26 mouse cellular contexts compared by ENCODE assay signal in the genomic region with DNA sequence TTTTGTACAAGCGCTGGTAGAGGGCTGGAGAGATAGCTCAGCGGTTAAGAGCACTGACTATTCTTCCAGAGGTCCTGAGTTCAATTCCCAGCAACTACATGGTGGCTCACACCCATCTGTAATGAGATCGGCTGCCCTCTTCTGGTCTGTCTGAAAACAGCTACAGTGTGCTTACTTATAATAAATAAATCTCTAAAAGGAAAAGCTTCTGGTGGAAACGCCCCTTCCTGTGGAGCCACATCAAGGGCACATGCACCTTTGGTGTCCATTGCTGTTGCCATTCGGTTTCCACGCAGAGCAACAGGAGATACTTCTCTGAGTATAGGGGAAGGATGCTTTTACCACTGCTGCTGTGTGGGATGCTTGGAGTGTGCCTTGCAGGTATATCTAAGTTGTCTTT. TPM values are rescaled to one million over a fixed set of nuclear protein-coding genes. Genes with fewer than 3 reads are reported as not detected.
DNase-seq lines count a peak whose midpoint lies in the region; ATAC-seq and TF ChIP-seq lines count a peak whose summit lies in the region.
"Had no signal": no experiment of that assay in that cellular context is flagged by ENCODE, and none has a peak within 500 bp of the region (broad histone marks: within the 10 kb centered on the region; RNA-seq: fewer than 3 reads in every experiment).

No protein-coding gene starts in this region.

- H3K27ac ChIP-seq in intestine, postnatal 0 days (ENCODE audit: low read depth, low read length), result no peak overlapping the region
- H3K27ac ChIP-seq in intestine, embryonic 16.5 days (ENCODE audit: low read length), result no peak overlapping the region
- no peak overlapping the region for H3K27ac ChIP-seq in midbrain, postnatal 0 days (ENCODE audit: low read depth, low read length)
- H3K27ac ChIP-seq: heart, embryonic 13.5 days; hindbrain, postnatal 0 days; lung, embryonic 15.5 days; stomach, embryonic 15.5 days had no signal

- no peaks in the 10 kb centered on the region for H3K4me1 ChIP-seq in intestine, postnatal 0 days (replicated peaks; ENCODE audit: control insufficient read depth, insufficient read depth, low read length)
- H3K4me1 ChIP-seq in intestine, embryonic 16.5 days (ENCODE audit: control insufficient read depth, insufficient read depth, low read length), result no peaks in the 10 kb centered on the region
- H3K4me1 ChIP-seq in midbrain, postnatal 0 days (ENCODE audit: insufficient read depth, low read length), result no peaks in the 10 kb centered on the region
- H3K4me1 ChIP-seq: lung, embryonic 15.5 days; stomach, embryonic 15.5 days had no signal

- DNase-seq in thymus, postnatal 4 days, result peak; percentile 22
- DNase-seq in thymus, postnatal 10 days (ENCODE audit: low spot score in 2 of 2), result no peak
- peak; percentile 59 for DNase-seq in T-cell, adult 2 months (ENCODE audit: low spot score)
- DNase-seq in midbrain, postnatal 0 days (ENCODE audit: low spot score), result no peak
- DNase-seq: cerebellum, adult 8-10 months; midbrain, embryonic 14.5 days; thymus, postnatal 36 days had no signal

- no peak for ATAC-seq in intestine, postnatal 0 days
- no peak for ATAC-seq in intestine, embryonic 16.5 days
- ATAC-seq in midbrain, postnatal 0 days (ENCODE audit: low FRiP score), result no peak
- ATAC-seq in megakaryocyte, adult 5-6 weeks (ENCODE audit: poor library complexity, severe bottlenecking), result no peak
- ATAC-seq: hindbrain, postnatal 0 days had no signal

- H3K4me2 ChIP-seq in intestine, postnatal 0 days (replicated peaks; ENCODE audit: low read depth), result no peak overlapping the region
- H3K4me2 ChIP-seq in intestine, embryonic 16.5 days (ENCODE audit: low read depth, low read length), result no peak overlapping the region
- H3K4me2 ChIP-seq in midbrain, postnatal 0 days (ENCODE audit: low read depth, low read length, poor library complexity, severe bottlenecking), result no peak overlapping the region
- H3K4me2 ChIP-seq: heart, embryonic 13.5 days; lung, embryonic 15.5 days; stomach, embryonic 15.5 days had no signal

- no peaks in the 10 kb centered on the region; the same call in 1 of the 2 replicates for H3K27me3 ChIP-seq in intestine, postnatal 0 days (replicated peaks; ENCODE audit: control insufficient read depth, insufficient read depth, low read length)
- no peaks in the 10 kb centered on the region for H3K27me3 ChIP-seq in intestine, embryonic 16.5 days (replicated peaks; ENCODE audit: control insufficient read depth, insufficient read depth, low read length)
- H3K27me3 ChIP-seq in midbrain, postnatal 0 days (ENCODE audit: insufficient read depth, low read length), result no peaks in the 10 kb centered on the region
- H3K27me3 ChIP-seq: lung, embryonic 15.5 days; stomach, embryonic 15.5 days had no signal

- H3K9me3 ChIP-seq in intestine, postnatal 0 days (ENCODE audit: control insufficient read depth), result no peaks in the 10 kb centered on the region
- no peaks in the 10 kb centered on the region for H3K9me3 ChIP-seq in intestine, embryonic 16.5 days (ENCODE audit: control insufficient read depth, low read length)
- no peaks in the 10 kb centered on the region for H3K9me3 ChIP-seq in midbrain, postnatal 0 days (ENCODE audit: low read length)
- H3K9me3 ChIP-seq: heart, embryonic 13.5 days; lung, embryonic 15.5 days; stomach, embryonic 15.5 days had no signal

- WGBS in intestine, postnatal 0 days, result 64% methylated on average over 6 of the region's 6 CpGs
- WGBS in intestine, embryonic 16.5 days, result 66% methylated on average over 6 of the region's 6 CpGs
- 69% methylated on average over 6 of the region's 6 CpGs for WGBS in midbrain, postnatal 0 days

- H3K36me3 ChIP-seq in intestine, postnatal 0 days (ENCODE audit: control insufficient read depth, insufficient read depth), result peaks cover 21% of the 10 kb centered on the region
- peaks cover 5% of the 10 kb centered on the region; the same call in 1 of the 2 replicates for H3K36me3 ChIP-seq in intestine, embryonic 16.5 days (ENCODE audit: control insufficient read depth, insufficient read depth, low read length)
- peaks cover 24% of the 10 kb centered on the region for H3K36me3 ChIP-seq in midbrain, postnatal 0 days (ENCODE audit: insufficient read depth, low read length)

- H3K9ac ChIP-seq in intestine, postnatal 0 days (ENCODE audit: low read depth, low read length), result no peak overlapping the region
- H3K9ac ChIP-seq in intestine, embryonic 16.5 days (ENCODE audit: low read depth, low read length), result no peak overlapping the region
- no peak overlapping the region for H3K9ac ChIP-seq in midbrain, postnatal 0 days (replicated peaks; ENCODE audit: low read length, poor library complexity, severe bottlenecking)
- H3K9ac ChIP-seq: heart, embryonic 13.5 days; lung, embryonic 15.5 days; stomach, embryonic 15.5 days had no signal

- no peak overlapping the region for H3K4me3 ChIP-seq in intestine, postnatal 0 days (ENCODE audit: low read depth, low read length)
- no peak overlapping the region for H3K4me3 ChIP-seq in intestine, embryonic 16.5 days (ENCODE audit: low read length)
- H3K4me3 ChIP-seq in midbrain, postnatal 0 days (ENCODE audit: low read depth, low read length), result no peak overlapping the region
- H3K4me3 ChIP-seq: heart, embryonic 13.5 days; lung, embryonic 15.5 days; stomach, embryonic 15.5 days had no signal

- peak; percentile 11; the same call in 1 of the 2 replicates for TF ChIP-seq CTCF in intestine, postnatal 0 days (IDR thresholded peaks at IDR 0.05; ENCODE audit: low read depth)
- no peak for TF ChIP-seq CTCF in midbrain, postnatal 0 days (IDR thresholded peaks at IDR 0.05)

RNA-seq across cellular contexts. Expression of gene Cops9, which starts 8.8 kb away (rescaled TPM):
- 415 and 419 TPM in 2 replicates for polyA plus RNA-seq in intestine, postnatal 0 days (2015; fragmentation: Nextera tagmentation; extraction: Ambion mirVana)
- polyA plus RNA-seq in intestine, embryonic 16.5 days (2015; fragmentation: Nextera tagmentation; extraction: Ambion mirVana), result 371 and 387 TPM in 2 replicates
- 182 and 297 TPM in 2 replicates for total RNA-seq in midbrain, postnatal 0 days (2014; rRNA removed)
- polyA plus RNA-seq in midbrain, postnatal 0 days (2015; fragmentation: Nextera tagmentation; extraction: Ambion mirVana), result 598 and 604 TPM in 2 replicates
- total RNA-seq in megakaryocyte, adult 5-6 weeks (2015), result 178 and 190 TPM in 2 replicates
- 166 and 180 TPM in 2 replicates for total RNA-seq in megakaryocyte, adult 5-6 weeks (2017)

RNA-seq across cellular contexts. Expression of gene Olfr12, which starts 15.4 kb away (rescaled TPM):
- polyA plus RNA-seq in intestine, postnatal 0 days (2015; fragmentation: Nextera tagmentation; extraction: Ambion mirVana), result not detected in 2 replicates
- polyA plus RNA-seq in intestine, embryonic 16.5 days (2015; fragmentation: Nextera tagmentation; extraction: Ambion mirVana), result not detected in 2 replicates
- not detected in 2 replicates for total RNA-seq in midbrain, postnatal 0 days (2014; rRNA removed)
- not detected in 2 replicates for polyA plus RNA-seq in midbrain, postnatal 0 days (2015; fragmentation: Nextera tagmentation; extraction: Ambion mirVana)
- total RNA-seq in megakaryocyte, adult 5-6 weeks (2015), result not detected in 2 replicates
- not detected in 2 replicates for total RNA-seq in megakaryocyte, adult 5-6 weeks (2017)
- total RNA-seq: adrenal gland, postnatal 4 days; hematopoietic stem cell, adult 5-6 weeks; hindbrain, postnatal 0 days; layer of hippocampus, postnatal 36 days; left cerebral cortex, postnatal 36 days; liver, adult 2 months; megakaryocyte progenitor cell, adult 5-6 weeks had no signal
- polyA plus RNA-seq: cortical plate, adult 2 months; gonadal fat pad, adult 2 months; heart, embryonic 13.5 days; hindbrain, postnatal 0 days; kidney, embryonic 14.5 days; large intestine, adult 2 months; liver, adult 2 months; lung, embryonic 15.5 days; midbrain, embryonic 14.5 days; spleen, adult 2 months; stomach, embryonic 15.5 days had no signal

RNA-seq across cellular contexts. Expression of gene Otos, which starts 15.7 kb away (rescaled TPM):
- polyA plus RNA-seq in intestine, postnatal 0 days (2015; fragmentation: Nextera tagmentation; extraction: Ambion mirVana), result not detected in 2 replicates
- 0.31 TPM in 1 of 2 replicates, not detected in the other for polyA plus RNA-seq in intestine, embryonic 16.5 days (2015; fragmentation: Nextera tagmentation; extraction: Ambion mirVana)
- not detected in 2 replicates for total RNA-seq in midbrain, postnatal 0 days (2014; rRNA removed)
- polyA plus RNA-seq in midbrain, postnatal 0 days (2015; fragmentation: Nextera tagmentation; extraction: Ambion mirVana), result 0.69 and 0.96 TPM in 2 replicates
- total RNA-seq in megakaryocyte, adult 5-6 weeks (2015), result 0.85 and 2.8 TPM in 2 replicates
- total RNA-seq in megakaryocyte, adult 5-6 weeks (2017), result 0.53 and 1.8 TPM in 2 replicates
- total RNA-seq: hindbrain, postnatal 0 days; left cerebral cortex, postnatal 36 days; liver, adult 2 months had no signal
- polyA plus RNA-seq: heart, embryonic 13.5 days; liver, adult 2 months had no signal

RNA-seq across cellular contexts. Expression of gene Olfr1410, which starts 27.4 kb away (rescaled TPM):
- not detected in 2 replicates for polyA plus RNA-seq in intestine, postnatal 0 days (2015; fragmentation: Nextera tagmentation; extraction: Ambion mirVana)
- polyA plus RNA-seq in intestine, embryonic 16.5 days (2015; fragmentation: Nextera tagmentation; extraction: Ambion mirVana), result not detected in 2 replicates
- total RNA-seq in midbrain, postnatal 0 days (2014; rRNA removed), result not detected in 2 replicates
- polyA plus RNA-seq in midbrain, postnatal 0 days (2015; fragmentation: Nextera tagmentation; extraction: Ambion mirVana), result not detected in 2 replicates
- not detected in 2 replicates for total RNA-seq in megakaryocyte, adult 5-6 weeks (2015)
- total RNA-seq in megakaryocyte, adult 5-6 weeks (2017), result not detected in 2 replicates
- total RNA-seq: adrenal gland, postnatal 4 days; hematopoietic stem cell, adult 5-6 weeks; hindbrain, postnatal 0 days; layer of hippocampus, postnatal 36 days; left cerebral cortex, postnatal 36 days; liver, adult 2 months; megakaryocyte progenitor cell, adult 5-6 weeks had no signal
- polyA plus RNA-seq: cortical plate, adult 2 months; embryonic facial prominence, embryonic 14.5 days; gonadal fat pad, adult 2 months; heart, embryonic 13.5 days; hindbrain, postnatal 0 days; kidney, embryonic 14.5 days; large intestine, adult 2 months; liver, adult 2 months; lung, embryonic 15.5 days; midbrain, embryonic 14.5 days; spleen, adult 2 months; stomach, embryonic 15.5 days had no signal

RNA-seq across cellular contexts. Expression of gene Olfr1411, which starts 38.7 kb away (rescaled TPM):
- not detected in 2 replicates for polyA plus RNA-seq in intestine, postnatal 0 days (2015; fragmentation: Nextera tagmentation; extraction: Ambion mirVana)
- polyA plus RNA-seq in intestine, embryonic 16.5 days (2015; fragmentation: Nextera tagmentation; extraction: Ambion mirVana), result not detected in 2 replicates
- not detected in 2 replicates for total RNA-seq in midbrain, postnatal 0 days (2014; rRNA removed)
- polyA plus RNA-seq in midbrain, postnatal 0 days (2015; fragmentation: Nextera tagmentation; extraction: Ambion mirVana), result not detected in 2 replicates
- not detected in 2 replicates for total RNA-seq in megakaryocyte, adult 5-6 weeks (2015)
- total RNA-seq in megakaryocyte, adult 5-6 weeks (2017), result not detected in 2 replicates
- total RNA-seq: adrenal gland, postnatal 4 days; hematopoietic stem cell, adult 5-6 weeks; hindbrain, postnatal 0 days; layer of hippocampus, postnatal 36 days; left cerebral cortex, postnatal 36 days; liver, adult 2 months; megakaryocyte progenitor cell, adult 5-6 weeks had no signal
- polyA plus RNA-seq: cortical plate, adult 2 months; embryonic facial prominence, embryonic 14.5 days; gonadal fat pad, adult 2 months; heart, embryonic 13.5 days; hindbrain, postnatal 0 days; kidney, embryonic 14.5 days; large intestine, adult 2 months; liver, adult 2 months; lung, embryonic 15.5 days; midbrain, embryonic 14.5 days; spleen, adult 2 months; stomach, embryonic 15.5 days had no signal

Comparison
In these comparisons a context has a peak if more than half of its experiments do, and no peak if none do; other contexts are left out.
1. DNase-seq: peak in thymus, postnatal 4 days (single experiment) and T-cell, adult 2 months (single experiment); none in thymus, postnatal 10 days (0 of 2) and midbrain, postnatal 0 days (single experiment).